Mouse (Mus musculus) midbrain, embryonic 14.5 days (tissue): ENCODE measurements around the gene Cerk. TPM values are rescaled to one million over a fixed set of nuclear protein-coding genes. Genes with fewer than 3 reads are reported as not detected.
A peak's percentile ranks its signal among the peaks of the same experiment; 100 is the strongest.
"Not testable (repeated sequence)": the region's sequence is repeated elsewhere in the genome, so short reads cannot be mapped to it uniquely, and the experiment has no call there.

ENCODE experiments used
- ATAC-seq: fragments of 200-750 bp; cut with Nextera tagmentation; 2 replicates; pipeline ENCODE4 v1.8.0; 2017; ENCODE audit warnings: moderate number of reproducible peaks, moderate library complexity; ENCODE audit not compliant: low FRiP score, low TSS enrichment
- DNase-seq: peaks from one replicate; pipeline ENCODE4 v3.0.0-alpha.2; 2015
- H3K27ac ChIP-seq: fragments of 300-500 bp; sonication (generic); replicated peaks from 2 replicates; pipeline ENCODE4 v1.5.1; 2014; ENCODE audit warnings: mild to moderate bottlenecking, low read depth, low read length, moderate library complexity
- H3K27me3 ChIP-seq: fragments of 300-500 bp; sonication (generic); 2 replicates; pipeline ENCODE4 v1.6.1; 2014; ENCODE audit warnings: low read length, control low read depth, mixed read lengths; ENCODE audit not compliant: control insufficient read depth, insufficient read depth
- H3K36me3 ChIP-seq: fragments of 300-500 bp; sonication (generic); 2 replicates; pipeline ENCODE4 v1.6.1; 2014; ENCODE audit warnings: low read length, control low read depth; ENCODE audit not compliant: control insufficient read depth, insufficient read depth
- H3K4me1 ChIP-seq: fragments of 300-500 bp; sonication (generic); 2 replicates; pipeline ENCODE4 v1.6.1; 2014; ENCODE audit warnings: mild to moderate bottlenecking, antibody characterized with exemption, low read length, control low read depth; ENCODE audit not compliant: control insufficient read depth, insufficient read depth
- H3K4me2 ChIP-seq: fragments of 300-500 bp; sonication (generic); 2 replicates; pipeline ENCODE4 v1.6.1; 2014; ENCODE audit warnings: mild to moderate bottlenecking, low read length, moderate library complexity
- H3K4me3 ChIP-seq: fragments of 300-500 bp; sonication (generic); replicated peaks from 2 replicates; pipeline ENCODE4 v1.5.1; 2014; ENCODE audit warnings: low read depth, low read length
- H3K9ac ChIP-seq: fragments of 300-500 bp; sonication (generic); replicated peaks from 2 replicates; pipeline ENCODE4 v1.6.1; 2014; ENCODE audit warnings: mild to moderate bottlenecking, low read length, moderate library complexity
- H3K9me3 ChIP-seq: fragments of 300-500 bp; sonication (generic); 2 replicates; pipeline ENCODE4 v1.6.1; 2016; ENCODE audit warnings: low read length, control low read depth, mixed read lengths; ENCODE audit not compliant: control insufficient read depth
- WGBS: fragments of 180-500 bp; shearing (Covaris S2); extraction: QIAGEN DNeasy Blood & Tissue Kit; methylation state at CpG from one replicate; pipeline ENCODE4 v1.1.7; 2014; 5-methylcytosine and 5-hydroxymethylcytosine counted together
- polyA plus RNA-seq: library from polyadenylated mRNA; unstranded; fragments of >200 nt; fragmentation: Nextera tagmentation; extraction: Ambion mirVana; gene quantifications from 2 replicates; pipeline ENCODE4 v1.2.1, GENCODE M21; 2014

Cerk gene
- polyA plus RNA-seq, 1 experiment from 2014 or later: 23.5 TPM

DNA sequence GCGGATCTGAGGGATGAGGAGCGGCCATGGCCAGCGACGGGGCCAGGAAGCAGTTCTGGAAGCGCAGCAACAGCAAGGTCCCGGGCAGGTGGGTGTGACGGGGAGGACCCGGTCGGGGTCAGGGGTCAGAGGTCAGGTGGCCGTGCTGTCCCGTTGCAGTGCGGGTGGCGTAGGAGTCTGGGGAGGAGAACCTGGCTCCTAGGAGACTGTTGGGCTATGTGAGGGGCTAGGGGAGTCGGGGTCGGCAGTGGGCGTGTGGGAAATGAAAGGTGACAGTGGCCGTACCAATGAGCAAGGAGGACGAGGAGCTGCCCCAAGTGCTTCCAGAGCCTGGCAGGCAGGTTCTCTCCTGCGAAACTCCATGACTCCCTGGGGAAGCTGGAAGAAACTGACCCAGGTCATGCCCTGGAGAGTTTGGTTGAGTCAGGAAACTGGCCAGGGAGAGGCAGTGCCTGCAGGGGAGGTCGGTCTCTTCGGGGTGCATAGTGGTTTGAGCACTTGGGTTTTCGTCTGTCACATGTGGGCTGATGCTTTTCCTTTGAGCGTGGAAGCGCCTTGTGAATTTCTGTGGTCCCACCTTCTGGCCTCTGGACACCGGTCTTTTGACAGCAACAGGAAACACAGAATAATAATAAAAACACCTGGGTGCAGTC, 28.7 kb upstream of the Cerk start:
- peak overlapping the region; percentile 88 for H3K27ac ChIP-seq
- DNase-seq: no peak
- H3K4me3 ChIP-seq: peak overlapping the region; percentile 85
- peak; percentile 72; the same call in 1 of the 2 replicates for ATAC-seq
- H3K4me2 ChIP-seq: peak overlapping the region; percentile 98
- H3K9me3 ChIP-seq: no peaks in the 10 kb centered on the region
- no peaks in the 10 kb centered on the region for H3K36me3 ChIP-seq
- H3K9ac ChIP-seq: peak overlapping the region; percentile 83
- H3K4me1 ChIP-seq: peaks cover 18% of the 10 kb centered on the region
- WGBS: 16% methylated on average over 25 of the region's 25 CpGs
- H3K27me3 ChIP-seq: no peaks in the 10 kb centered on the region

GRCm38 (mm10) chr15:86213753-86214548, 28.0 kb upstream of the Cerk start, which contains the start of gene Tbc1d22a:
TSS of gene Tbc1d22a (plus strand) at chr15:86214459.
- Histone ChIP-seq H3K27me3 (no peaks in the 10 kb centered on the region), H3K9me3 (no peaks in the 10 kb centered on the region), H3K9ac (peak within 1 kb of the TSS; percentile 83), H3K4me2 (peak within 1 kb of the TSS; percentile 98), H3K27ac (peak within 1 kb of the TSS; percentile 88), H3K4me3 (peak within 1 kb of the TSS; percentile 85), H3K4me1 (peaks cover 18% of the 10 kb centered on the region), H3K36me3 (no peaks in the 10 kb centered on the region)
- WGBS: under 1% methylated on average over 64 of the region's 64 CpGs
- peak; percentile 92 for ATAC-seq
- DNase-seq: peak; percentile 98

GRCm38 (mm10) chr15:86212193-86212592, 26.3 kb upstream of the Cerk start:
- not testable (repeated sequence) for H3K27me3 ChIP-seq, H3K36me3 ChIP-seq, DNase-seq, H3K9ac ChIP-seq, H3K4me2 ChIP-seq, H3K4me3 ChIP-seq, H3K9me3 ChIP-seq, H3K27ac ChIP-seq, ATAC-seq
- H3K4me1 ChIP-seq: peaks cover 18% of the 10 kb centered on the region
- WGBS: 95% methylated on average over 5 of the region's 5 CpGs

DNA sequence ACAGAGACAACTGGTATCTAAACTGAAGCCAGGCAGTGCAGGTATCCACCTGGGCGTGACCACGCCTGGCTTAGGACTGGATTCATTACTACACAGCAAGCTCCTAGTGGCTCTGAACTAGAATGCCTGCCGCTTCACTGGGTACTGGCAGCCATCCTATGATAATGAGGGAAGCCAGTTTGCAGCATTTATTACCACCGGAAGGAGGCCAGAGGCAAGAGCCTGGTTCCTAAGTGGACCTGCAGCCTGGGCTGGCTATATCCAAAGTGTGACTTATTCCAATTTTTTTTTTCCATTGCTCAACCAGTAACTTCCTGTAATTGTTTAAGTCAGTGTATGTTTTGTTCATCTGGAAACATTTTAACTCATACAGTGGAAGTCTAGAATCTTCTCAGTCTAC, 20.4 kb upstream of the Cerk start:
- Histone ChIP-seq H3K4me1 (0 out of 2 replicates have a peak, but pooled peaks cover 6% of the 10 kb centered on the region), H3K4me3 (no peak overlapping the region), H3K9me3 (no peaks in the 10 kb centered on the region), H3K27me3 (no peaks in the 10 kb centered on the region), H3K9ac (no peak overlapping the region), H3K36me3 (no peaks in the 10 kb centered on the region), H3K4me2 (no peak overlapping the region), H3K27ac (no peak overlapping the region)
- DNase-seq: no peak
- WGBS: 70% methylated on average over 4 of the region's 4 CpGs
- ATAC-seq: no peak

GRCm38 (mm10) chr15:86205300-86205699, 19.4 kb upstream of the Cerk start:
- no peak for DNase-seq

GRCm38 (mm10) chr15:86203942-86204561, 18.1 kb upstream of the Cerk start:
- Histone ChIP-seq H3K27ac (no peak overlapping the region), H3K9ac (no peak overlapping the region), H3K4me3 (no peak overlapping the region), H3K36me3 (no peaks in the 10 kb centered on the region), H3K27me3 (no peaks in the 10 kb centered on the region), H3K9me3 (no peaks in the 10 kb centered on the region), H3K4me2 (no peak overlapping the region), H3K4me1 (0 out of 2 replicates have a peak, but pooled peaks cover 6% of the 10 kb centered on the region)
- DNase-seq (no peak), ATAC-seq (no peak)
- WGBS: 64% methylated on average over 7 of the region's 7 CpGs

More at GRCm38 (mm10) chr15:86205300-86205699, 19.4 kb upstream of the Cerk start:
- Histone ChIP-seq H3K4me3 (no peak overlapping the region), H3K36me3 (no peaks in the 10 kb centered on the region), H3K9ac (no peak overlapping the region), H3K4me1 (0 out of 2 replicates have a peak, but pooled peaks cover 6% of the 10 kb centered on the region), H3K27me3 (no peaks in the 10 kb centered on the region), H3K4me2 (no peak overlapping the region), H3K9me3 (no peaks in the 10 kb centered on the region), H3K27ac (no peak overlapping the region)
- ATAC-seq: no peak
- 45% methylated on average over 2 of the region's 2 CpGs for WGBS

DNA sequence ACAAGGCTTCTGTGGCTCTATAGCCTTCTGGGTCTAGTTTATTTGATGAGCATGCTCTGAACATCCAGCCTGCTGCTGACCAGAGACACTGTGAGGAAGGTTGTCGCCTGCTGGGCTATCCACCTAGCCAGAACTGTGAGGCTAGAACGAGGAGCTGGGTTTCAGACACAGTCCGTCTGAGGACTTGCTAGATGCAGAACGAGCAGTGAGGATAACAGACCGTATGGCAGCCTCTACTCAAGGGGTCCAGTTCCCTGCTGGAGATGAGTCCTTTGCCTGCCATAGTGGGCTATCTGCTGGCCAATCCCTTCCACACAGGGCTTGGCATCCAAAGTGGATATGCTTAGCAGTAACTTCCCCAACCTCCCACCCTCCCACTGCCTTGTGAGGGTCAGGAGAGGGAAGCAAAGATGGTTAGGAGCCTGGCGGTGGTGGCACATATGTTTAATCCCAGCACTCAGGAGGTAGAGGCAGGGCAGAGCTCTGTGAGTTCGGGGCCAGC, 17.4 kb upstream of the Cerk start:
- no peak for DNase-seq
- WGBS: 79% methylated on average over 7 of the region's 7 CpGs
- Histone ChIP-seq H3K4me1 (0 out of 2 replicates have a peak, but pooled peaks cover 6% of the 10 kb centered on the region), H3K36me3 (no peaks in the 10 kb centered on the region), H3K9ac (no peak overlapping the region), H3K9me3 (no peaks in the 10 kb centered on the region), H3K27me3 (no peaks in the 10 kb centered on the region), H3K4me2 (no peak overlapping the region), H3K4me3 (no peak overlapping the region), H3K27ac (no peak overlapping the region)
- no peak for ATAC-seq

DNA sequence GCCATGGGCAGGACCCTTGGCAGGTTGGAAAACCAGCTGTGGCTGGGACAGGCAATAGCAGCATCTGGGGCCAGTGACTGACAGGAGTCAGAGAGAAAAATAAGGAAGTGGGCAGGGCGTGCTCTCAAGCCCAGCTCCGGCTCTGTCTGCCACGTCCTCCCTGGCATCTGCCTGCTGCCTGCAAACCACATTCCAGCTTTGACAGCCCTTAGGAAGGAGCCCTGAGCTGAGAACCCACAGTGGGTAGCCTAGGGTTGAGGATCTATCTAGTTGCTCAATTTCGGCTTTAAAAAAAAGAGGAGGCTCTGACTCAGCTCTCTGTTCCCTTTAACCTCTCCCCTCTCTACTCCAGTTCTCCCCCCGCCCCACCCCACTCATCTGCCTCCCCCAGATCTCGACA, 16.7 kb upstream of the Cerk start:
- no peak overlapping the region for H3K9ac ChIP-seq
- H3K27me3 ChIP-seq: no peaks in the 10 kb centered on the region
- no peak for ATAC-seq
- H3K36me3 ChIP-seq: no peaks in the 10 kb centered on the region
- DNase-seq: no peak
- no peak overlapping the region for H3K4me3 ChIP-seq
- WGBS: 63% methylated on average over 6 of the region's 6 CpGs
- H3K4me2 ChIP-seq: no peak overlapping the region
- H3K9me3 ChIP-seq: no peaks in the 10 kb centered on the region
- H3K27ac ChIP-seq: no peak overlapping the region
- H3K4me1 ChIP-seq: 0 out of 2 replicates have a peak, but pooled peaks cover 6% of the 10 kb centered on the region
